Mouse (Mus musculus) forebrain, embryonic 16.5 days (tissue): ENCODE results near the gene Tfec. TPM values are rescaled to one million over a fixed set of nuclear protein-coding genes. Genes with fewer than 3 reads are reported as not detected.

Experiments used
- ATAC-seq: fragments of 200-750 bp; cut with Nextera tagmentation; 2 replicates; pipeline ENCODE4 v1.8.0; 2017; ENCODE audit warnings: mild to moderate bottlenecking, moderate library complexity
- H3K27ac ChIP-seq: fragments of 300-500 bp; sonication (generic); 2 replicates; pipeline ENCODE4 v1.5.1; 2014; ENCODE audit warnings: low read length, control low read depth
- H3K27me3 ChIP-seq: fragments of 300-500 bp; sonication (generic); replicated peaks from 2 replicates; pipeline ENCODE4 v1.6.1; 2014; ENCODE audit warnings: low read length; ENCODE audit not compliant: control insufficient read depth, insufficient read depth
- H3K36me3 ChIP-seq: fragments of 300-500 bp; sonication (generic); 2 replicates; pipeline ENCODE4 v1.6.1; 2014; ENCODE audit not compliant: control insufficient read depth, insufficient read depth
- H3K4me1 ChIP-seq: fragments of 300-500 bp; sonication (generic); replicated peaks from 2 replicates; pipeline ENCODE4 v1.6.1; 2014; ENCODE audit warnings: low read length; ENCODE audit not compliant: control insufficient read depth, insufficient read depth
- H3K4me2 ChIP-seq: fragments of 300-500 bp; sonication (generic); 2 replicates; pipeline ENCODE4 v1.6.1; 2014; ENCODE audit warnings: mild to moderate bottlenecking, low read length, control low read depth
- H3K4me3 ChIP-seq: fragments of 300-500 bp; sonication (generic); replicated peaks from 2 replicates; pipeline ENCODE4 v1.5.1; 2014; ENCODE audit warnings: mild to moderate bottlenecking, low read length, control low read depth
- H3K9ac ChIP-seq: fragments of 300-500 bp; sonication (generic); replicated peaks from 2 replicates; pipeline ENCODE4 v1.6.1; 2014; ENCODE audit warnings: low read depth, low read length, control low read depth
- H3K9me3 ChIP-seq: fragments of 300-500 bp; sonication (generic); 2 replicates; pipeline ENCODE4 v1.6.1; 2016; ENCODE audit warnings: low read length; ENCODE audit not compliant: control insufficient read depth
- WGBS: fragments of 180-500 bp; shearing (Covaris S2); extraction: QIAGEN DNeasy Blood & Tissue Kit; methylation state at CpG from one replicate; pipeline ENCODE4 v1.1.7; 2014; 5-methylcytosine and 5-hydroxymethylcytosine counted together
- polyA plus RNA-seq: library from polyadenylated mRNA; unstranded; fragments of >200 nt; fragmentation: Nextera tagmentation; extraction: Ambion mirVana; gene quantifications from 2 replicates; pipeline ENCODE4 v1.2.1, GENCODE M21; 2015

Tfec gene
- polyA plus RNA-seq, 1 experiment from 2014 or later, result 0.16 TPM

- no peak overlapping the region for H3K9ac ChIP-seq
- ATAC-seq, result no peak
- H3K27me3 ChIP-seq, result no peaks in the 10 kb centered on the region
- WGBS, result 68% methylated on average over 1 of the region's 1 CpGs
- no peaks in the 10 kb centered on the region for H3K9me3 ChIP-seq
- no peak overlapping the region for H3K4me2 ChIP-seq
- H3K27ac ChIP-seq, result no peak overlapping the region
- no peak overlapping the region for H3K4me3 ChIP-seq
- H3K4me1 ChIP-seq, result no peaks in the 10 kb centered on the region
- H3K36me3 ChIP-seq, result no peaks in the 10 kb centered on the region
Observed at GRCm38 (mm10) chr6:16821985-16822384, 76.3 kb downstream of the Tfec start.

DNA sequence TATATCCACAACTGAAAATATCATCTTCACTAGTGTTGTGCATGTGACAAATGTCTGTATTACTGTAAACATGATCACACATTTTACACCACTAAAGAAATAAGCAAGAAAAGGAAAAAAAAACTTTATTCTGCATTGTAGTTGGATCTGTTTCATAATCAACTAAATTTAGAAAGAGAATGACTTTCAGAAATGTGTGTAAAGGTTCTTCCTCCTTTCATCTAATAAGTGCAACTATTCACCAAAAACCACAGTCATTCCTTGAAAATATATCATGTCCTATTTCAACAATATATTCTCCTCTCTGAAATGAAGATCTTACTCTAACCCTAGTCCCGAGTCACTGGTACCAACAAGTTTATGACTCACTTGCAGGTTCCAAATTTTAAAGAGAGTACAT lies 91.9 kb downstream of the Tfec start:
- no peaks in the 10 kb centered on the region for H3K36me3 ChIP-seq

DNA sequence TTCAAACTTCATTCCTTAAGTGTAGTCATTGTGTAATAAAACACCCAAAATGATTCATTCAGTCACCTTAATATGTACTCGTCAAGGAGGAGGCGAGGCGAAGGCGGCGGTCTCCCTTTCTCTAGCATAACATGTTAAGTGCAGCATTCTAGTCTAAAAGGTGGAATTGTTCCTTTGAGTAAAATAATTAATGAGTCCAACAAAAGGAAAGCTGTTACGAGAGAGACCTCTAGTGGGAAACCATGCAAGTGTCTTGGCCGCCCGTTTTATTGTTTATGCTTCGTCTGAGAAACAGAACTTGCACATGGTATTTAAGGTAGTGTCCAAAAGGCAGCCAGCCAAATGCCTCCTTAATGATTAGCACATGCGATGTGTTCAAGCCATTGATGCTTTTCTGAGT lies 100.6 kb downstream of the Tfec start:
- no peaks in the 10 kb centered on the region for H3K9me3 ChIP-seq
- peak overlapping the region; percentile 34; the same call in 1 of the 2 replicates for H3K4me2 ChIP-seq
- 2% methylated on average over 10 of the region's 10 CpGs for WGBS
- H3K4me1 ChIP-seq, result peaks cover 10% of the 10 kb centered on the region
- no peak overlapping the region for H3K27ac ChIP-seq
- no peaks in the 10 kb centered on the region for H3K36me3 ChIP-seq
- H3K27me3 ChIP-seq, result no peaks in the 10 kb centered on the region
- H3K4me3 ChIP-seq, result no peak overlapping the region
- peak; percentile 75 for ATAC-seq
- no peak overlapping the region for H3K9ac ChIP-seq

More for the DNA sequence above, 91.9 kb downstream of the Tfec start:
- Histone ChIP-seq H3K9ac (no peak overlapping the region), H3K4me3 (no peak overlapping the region), H3K9me3 (no peaks in the 10 kb centered on the region), H3K4me2 (no peak overlapping the region), H3K4me1 (no peaks in the 10 kb centered on the region), H3K27ac (no peak overlapping the region), H3K27me3 (no peaks in the 10 kb centered on the region)
- WGBS, result 90% methylated on average over 1 of the region's 1 CpGs
- no peak for ATAC-seq

DNA sequence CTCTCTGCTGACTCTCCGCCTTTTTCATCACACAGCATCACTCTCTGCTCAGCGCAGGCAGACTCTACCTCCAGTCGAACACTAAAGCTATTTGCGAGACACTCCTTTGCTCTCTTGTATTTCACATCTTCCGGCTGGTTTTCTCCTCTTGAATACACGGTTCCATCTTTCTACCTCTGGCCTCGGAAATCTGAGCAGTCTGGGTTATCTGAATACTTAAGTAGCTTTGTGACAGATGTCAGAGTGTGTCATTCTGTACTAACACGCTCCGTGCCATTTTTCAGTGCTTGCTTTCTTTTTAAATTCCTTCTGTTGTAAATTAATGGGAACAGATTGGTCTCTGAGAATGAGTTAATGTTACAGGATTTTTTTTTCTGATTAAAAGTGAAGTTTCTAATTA lies 101.3 kb downstream of the Tfec start:
- peaks cover 10% of the 10 kb centered on the region for H3K4me1 ChIP-seq
- H3K9ac ChIP-seq, result no peak overlapping the region
- no peak overlapping the region for H3K27ac ChIP-seq
- no peaks in the 10 kb centered on the region for H3K9me3 ChIP-seq
- peak; percentile 71 for ATAC-seq
- H3K4me3 ChIP-seq, result no peak overlapping the region
- 34% methylated on average over 9 of the region's 9 CpGs for WGBS
- no peaks in the 10 kb centered on the region for H3K36me3 ChIP-seq
- peak overlapping the region; percentile 20 for H3K4me2 ChIP-seq
- no peaks in the 10 kb centered on the region for H3K27me3 ChIP-seq

DNA sequence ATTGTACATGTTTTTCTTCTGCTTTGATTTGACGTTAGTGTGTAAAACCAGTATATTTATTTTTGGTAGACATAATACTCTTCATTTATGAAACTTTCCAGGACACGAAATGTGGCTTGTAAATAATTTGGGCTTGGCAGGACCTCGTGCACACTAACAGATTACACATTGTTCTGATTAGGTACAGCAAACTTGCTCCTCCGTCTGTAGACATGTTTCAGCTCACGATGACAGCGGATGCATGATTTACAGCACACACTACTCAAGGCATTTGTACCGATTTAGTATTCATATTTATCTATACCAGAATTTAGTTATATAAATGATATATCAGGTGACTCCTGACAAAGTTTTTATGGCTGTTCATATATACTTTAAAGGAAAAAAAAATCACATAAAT lies 104.2 kb downstream of the Tfec start:
- Histone ChIP-seq H3K36me3 (no peaks in the 10 kb centered on the region), H3K4me3 (no peak overlapping the region), H3K27me3 (no peaks in the 10 kb centered on the region), H3K9ac (no peak overlapping the region), H3K27ac (no peak overlapping the region), H3K4me2 (no peak overlapping the region), H3K4me1 (peaks cover 10% of the 10 kb centered on the region), H3K9me3 (no peaks in the 10 kb centered on the region)
- ATAC-seq, result no peak
- 74% methylated on average over 7 of the region's 7 CpGs for WGBS

GRCm38 (mm10) chr6:16785166-16785565 lies 113.1 kb downstream of the Tfec start:
- 78% methylated on average over 3 of the region's 3 CpGs for WGBS
- Histone ChIP-seq H3K4me2 (no peak overlapping the region), H3K4me1 (no peaks in the 10 kb centered on the region), H3K9me3 (no peaks in the 10 kb centered on the region), H3K9ac (no peak overlapping the region), H3K4me3 (no peak overlapping the region), H3K27me3 (no peaks in the 10 kb centered on the region), H3K36me3 (no peaks in the 10 kb centered on the region), H3K27ac (no peak overlapping the region)
- no peak for ATAC-seq

Other genes with a start within 250 kb of the Tfec start
- gene Tes, start 166.7 kb upstream of the Tfec start, polyA plus RNA-seq, result 31.4 and 32.1 TPM in 2 replicates